ENCODE assay signal across 10 mouse cellular contexts in the genomic region with DNA sequence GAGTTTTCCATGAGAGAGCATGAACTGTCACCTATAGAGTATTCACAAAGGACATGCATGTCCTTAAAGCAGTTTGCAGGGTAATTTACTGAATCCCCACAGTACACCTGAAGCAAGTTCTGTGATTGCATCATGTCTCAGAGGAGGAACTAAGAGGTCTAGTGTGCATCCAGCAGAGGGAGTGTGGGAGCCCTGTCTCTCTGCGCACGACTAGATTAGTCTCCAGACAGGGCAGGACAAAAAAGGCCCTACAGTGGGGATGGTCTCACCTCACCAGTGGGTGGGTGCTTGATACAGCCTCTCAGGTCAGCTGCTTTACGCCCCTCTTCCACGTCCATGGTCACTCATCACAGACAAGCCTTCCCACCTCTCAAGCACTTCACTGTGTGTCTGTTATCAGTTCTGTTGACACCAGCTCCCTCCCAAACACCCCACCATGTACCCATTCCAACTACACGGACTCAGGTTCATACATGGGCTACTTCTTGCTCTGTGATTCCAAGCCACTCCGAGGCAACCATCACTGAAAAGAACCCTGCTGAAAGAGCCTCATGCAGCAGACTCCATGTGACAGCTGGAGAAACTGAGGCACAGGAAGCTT. TPM values are rescaled to one million over a fixed set of nuclear protein-coding genes. Genes with fewer than 3 reads are reported as not detected.
A peak's percentile ranks its signal among the peaks of the same experiment; 100 is the strongest.
DNase-seq lines count a peak whose midpoint lies in the region; ATAC-seq and TF ChIP-seq lines count a peak whose summit lies in the region.
"Had no signal": no experiment of that assay in that cellular context is flagged by ENCODE, and none has a peak within 500 bp of the region (broad histone marks: within the 10 kb centered on the region; RNA-seq: fewer than 3 reads in every experiment).

No protein-coding gene starts in this region.

- no peaks in the 10 kb centered on the region for H3K36me3 ChIP-seq in embryonic facial prominence, embryonic 11.5 days (replicated peaks; ENCODE audit: control insufficient read depth, insufficient read depth, low read depth, low read length)
- H3K36me3 ChIP-seq in embryonic facial prominence, embryonic 10.5 days (replicated peaks): no peaks in the 10 kb centered on the region
- no peaks in the 10 kb centered on the region for H3K36me3 ChIP-seq in limb, embryonic 14.5 days (ENCODE audit: control insufficient read depth, insufficient read depth, low read length)
- no peaks in the 10 kb centered on the region for H3K36me3 ChIP-seq in limb, embryonic 10.5 days
- H3K36me3 ChIP-seq in heart, postnatal 0 days (replicated peaks; ENCODE audit: control insufficient read depth, insufficient read depth, low read length): peaks cover 28% of the 10 kb centered on the region

- H3K9me3 ChIP-seq in embryonic facial prominence, embryonic 11.5 days (replicated peaks; ENCODE audit: control insufficient read depth, low read length): no peaks in the 10 kb centered on the region
- H3K9me3 ChIP-seq in embryonic facial prominence, embryonic 10.5 days: no peaks in the 10 kb centered on the region
- H3K9me3 ChIP-seq in limb, embryonic 14.5 days (ENCODE audit: control insufficient read depth, low read length): no peaks in the 10 kb centered on the region
- H3K9me3 ChIP-seq in limb, embryonic 10.5 days (replicated peaks): no peaks in the 10 kb centered on the region
- H3K9me3 ChIP-seq in heart, postnatal 0 days (replicated peaks; ENCODE audit: control insufficient read depth, low read length): no peaks in the 10 kb centered on the region

- TF ChIP-seq EP300 in heart, postnatal 0 days (IDR thresholded peaks at IDR 0.05; ENCODE audit: low read depth): no peak; the same call in none of the 2 replicates

- no peak overlapping the region for H3K27ac ChIP-seq in embryonic facial prominence, embryonic 11.5 days (replicated peaks; ENCODE audit: low read depth, low read length)
- H3K27ac ChIP-seq in embryonic facial prominence, embryonic 10.5 days (replicated peaks): no peak overlapping the region
- H3K27ac ChIP-seq in limb, embryonic 14.5 days (replicated peaks; ENCODE audit: low read depth, low read length): no peak overlapping the region
- H3K27ac ChIP-seq in limb, embryonic 10.5 days: no peak overlapping the region
- H3K27ac ChIP-seq in heart, postnatal 0 days (ENCODE audit: low read depth): peak overlapping the region; percentile 95
- H3K27ac ChIP-seq: macrophage had no signal

- no peaks in the 10 kb centered on the region for H3K27me3 ChIP-seq in embryonic facial prominence, embryonic 11.5 days (ENCODE audit: control insufficient read depth, insufficient read depth, low read length)
- H3K27me3 ChIP-seq in embryonic facial prominence, embryonic 10.5 days (replicated peaks; ENCODE audit: low read depth, poor library complexity, severe bottlenecking): 0 out of 2 replicates have a peak, but pooled peaks cover 6% of the 10 kb centered on the region
- H3K27me3 ChIP-seq in limb, embryonic 14.5 days (ENCODE audit: control insufficient read depth, insufficient read depth, low read length): no peaks in the 10 kb centered on the region
- H3K27me3 ChIP-seq in limb, embryonic 10.5 days (ENCODE audit: low read depth, poor library complexity, severe bottlenecking): no peaks in the 10 kb centered on the region
- H3K27me3 ChIP-seq in heart, postnatal 0 days (ENCODE audit: control insufficient read depth, insufficient read depth, low read length): no peaks in the 10 kb centered on the region

- TF ChIP-seq POLR2A in limb, embryonic 14.5 days (IDR thresholded peaks at IDR 0.05; ENCODE audit: borderline replicate concordance, extremely low read depth, insufficient read depth, insufficient read length): no peak

- H3K4me1 ChIP-seq in embryonic facial prominence, embryonic 11.5 days (ENCODE audit: control insufficient read depth, insufficient read depth, low read length): peaks cover 5% of the 10 kb centered on the region; the same call in 1 of the 2 replicates
- peaks cover 26% of the 10 kb centered on the region for H3K4me1 ChIP-seq in embryonic facial prominence, embryonic 10.5 days
- H3K4me1 ChIP-seq in limb, embryonic 14.5 days (ENCODE audit: control insufficient read depth, insufficient read depth, low read length): no peaks in the 10 kb centered on the region
- H3K4me1 ChIP-seq in limb, embryonic 10.5 days: peaks cover 18% of the 10 kb centered on the region
- peaks cover 59% of the 10 kb centered on the region for H3K4me1 ChIP-seq in heart, postnatal 0 days (ENCODE audit: control insufficient read depth, insufficient read depth)

- H3K9ac ChIP-seq in embryonic facial prominence, embryonic 11.5 days (replicated peaks; ENCODE audit: low read length): no peak overlapping the region
- no peak overlapping the region for H3K9ac ChIP-seq in limb, embryonic 14.5 days (ENCODE audit: low read depth, low read length, severe bottlenecking)
- H3K9ac ChIP-seq in heart, postnatal 0 days (replicated peaks; ENCODE audit: low read depth, low read length): peak overlapping the region; percentile 48

- WGBS in embryonic facial prominence, embryonic 11.5 days: 61% methylated on average over 6 of the region's 6 CpGs
- WGBS in embryonic facial prominence, embryonic 10.5 days: 63% methylated on average over 6 of the region's 6 CpGs
- WGBS in limb, embryonic 14.5 days: 66% methylated on average over 6 of the region's 6 CpGs
- 71% methylated on average over 6 of the region's 6 CpGs for WGBS in limb, embryonic 10.5 days
- 27% methylated on average over 6 of the region's 6 CpGs for WGBS in heart, postnatal 0 days

- peak; percentile 44 for DNase-seq in embryonic facial prominence, embryonic 11.5 days (ENCODE audit: low spot score)
- no peak for DNase-seq in embryonic facial prominence, embryonic 10.5 days (ENCODE audit: low spot score)
- DNase-seq in limb, embryonic 14.5 days (ENCODE audit: low spot score): peak; percentile 63
- DNase-seq in limb, embryonic 10.5 days (ENCODE audit: low spot score): no peak
- DNase-seq in ES-CJ7 (ENCODE audit: low read depth, low spot score): peak; percentile 77
- DNase-seq in heart, postnatal 0 days (ENCODE audit: low spot score): peak; percentile 78
- no peak for DNase-seq in natural killer cell, adult 2 months (ENCODE audit: low spot score in 2 of 2)
- DNase-seq in layer of hippocampus, adult 8-10 months (ENCODE audit: low spot score in 2 of 2): no peak
- DNase-seq: kidney, adult 18-20 months had no signal

- no peak overlapping the region for H3K4me2 ChIP-seq in embryonic facial prominence, embryonic 11.5 days (ENCODE audit: low read depth, low read length)
- H3K4me2 ChIP-seq in limb, embryonic 14.5 days (replicated peaks; ENCODE audit: low read depth, low read length, severe bottlenecking): no peak overlapping the region
- H3K4me2 ChIP-seq in heart, postnatal 0 days (ENCODE audit: low read depth, low read length): peak overlapping the region; percentile 28; the same call in 1 of the 2 replicates

- no peak overlapping the region for H3K4me3 ChIP-seq in embryonic facial prominence, embryonic 11.5 days (ENCODE audit: low read depth, low read length)
- H3K4me3 ChIP-seq in embryonic facial prominence, embryonic 10.5 days: no peak overlapping the region
- no peak overlapping the region for H3K4me3 ChIP-seq in limb, embryonic 14.5 days (replicated peaks; ENCODE audit: low read length)
- H3K4me3 ChIP-seq in limb, embryonic 10.5 days: no peak overlapping the region
- 0 out of 2 replicates have a peak overlapping the region, but pooled peaks have one; percentile 6 for H3K4me3 ChIP-seq in heart, postnatal 0 days (ENCODE audit: low read depth, low read length)

- peak; percentile 73 for TF ChIP-seq CTCF in heart, postnatal 0 days (IDR thresholded peaks at IDR 0.05; ENCODE audit: low read depth)

- ATAC-seq in embryonic facial prominence, embryonic 11.5 days (replicated peaks; ENCODE audit: insufficient number of reproducible peaks, low FRiP score, low TSS enrichment, low read depth): no peak
- no peak for ATAC-seq in limb, embryonic 14.5 days (ENCODE audit: low FRiP score, low read depth)
- peak; percentile 7 for ATAC-seq in heart, postnatal 0 days (ENCODE audit: insufficient read depth, low read depth)

RNA-seq across cellular contexts. Expression of a gene that starts 25.7 kb away (rescaled TPM):
- 0.08 TPM in 1 of 2 replicates, not detected in the other for polyA plus RNA-seq in embryonic facial prominence, embryonic 11.5 days (2014; fragmentation: Nextera tagmentation; extraction: Ambion mirVana)
- 0.07 and 0.16 TPM in 2 replicates for polyA plus RNA-seq in embryonic facial prominence, embryonic 10.5 days (2016; fragmentation: Nextera tagmentation; extraction: Ambion mirVana)
- 0.49 and 0.53 TPM in 2 replicates for polyA plus RNA-seq in limb, embryonic 14.5 days (2012; rRNA removed)
- polyA plus RNA-seq in limb, embryonic 14.5 days (2014; fragmentation: Nextera tagmentation; extraction: Ambion mirVana): not detected in 2 replicates
- 0.14 TPM in 1 of 2 replicates, not detected in the other for polyA plus RNA-seq in limb, embryonic 10.5 days (2016; fragmentation: Nextera tagmentation; extraction: Ambion mirVana)
- total RNA-seq in heart, postnatal 0 days (2014; rRNA removed; ENCODE audit: low replicate concordance): not detected in 2 replicates
- 0.11 TPM in 2 replicates for polyA plus RNA-seq in heart, postnatal 0 days (2015; fragmentation: Nextera tagmentation; extraction: Ambion mirVana)
- total RNA-seq in layer of hippocampus, adult 8-10 months (2022): under 1 TPM in 1 of 4 experiments, not detected in 3; 0.47 TPM
- polyA plus RNA-seq: macrophage had no signal

RNA-seq across cellular contexts. Expression of a gene that starts 31.6 kb away (rescaled TPM):
- 0.49 and 0.82 TPM in 2 replicates for polyA plus RNA-seq in embryonic facial prominence, embryonic 11.5 days (2014; fragmentation: Nextera tagmentation; extraction: Ambion mirVana)
- polyA plus RNA-seq in embryonic facial prominence, embryonic 10.5 days (2016; fragmentation: Nextera tagmentation; extraction: Ambion mirVana): 0.72 and 0.86 TPM in 2 replicates
- 10.4 and 12.0 TPM in 2 replicates for polyA plus RNA-seq in limb, embryonic 14.5 days (2012; rRNA removed)
- polyA plus RNA-seq in limb, embryonic 14.5 days (2014; fragmentation: Nextera tagmentation; extraction: Ambion mirVana): 10.9 and 12.0 TPM in 2 replicates
- polyA plus RNA-seq in limb, embryonic 10.5 days (2016; fragmentation: Nextera tagmentation; extraction: Ambion mirVana): 0.44 and 0.60 TPM in 2 replicates
- total RNA-seq in heart, postnatal 0 days (2014; rRNA removed; ENCODE audit: low replicate concordance): 4,504 and 5,889 TPM in 2 replicates
- polyA plus RNA-seq in heart, postnatal 0 days (2015; fragmentation: Nextera tagmentation; extraction: Ambion mirVana): 3,958 and 4,151 TPM in 2 replicates
- 1 to 10 TPM in 1 of 4 experiments, under 1 TPM in 2, not detected in 1; 0.31 to 2.2 (median 0.52) TPM for total RNA-seq in layer of hippocampus, adult 8-10 months (2022)
- polyA plus RNA-seq: macrophage had no signal

Comparison
In these comparisons a context has a peak if more than half of its experiments do, and no peak if none do; other contexts are left out.
1. DNase-seq: peak in embryonic facial prominence, embryonic 11.5 days (single experiment), limb, embryonic 14.5 days (single experiment), ES-CJ7 (single experiment) and heart, postnatal 0 days (single experiment); none in embryonic facial prominence, embryonic 10.5 days (single experiment), limb, embryonic 10.5 days (single experiment), natural killer cell, adult 2 months (0 of 2) and layer of hippocampus, adult 8-10 months (0 of 2).
2. RNA of a gene that starts 31.6 kb away (polyA plus RNA-seq): 3,958 to 4,151 TPM in heart, postnatal 0 days; 10.4 to 12.0 TPM in limb, embryonic 14.5 days, 0.72 to 0.86 TPM in embryonic facial prominence, embryonic 10.5 days, 0.44 to 0.60 TPM in limb, embryonic 10.5 days and 0.49 to 0.82 TPM in embryonic facial prominence, embryonic 11.5 days; every median in the first group is over 100 times any median in the second.